Mouse (Mus musculus): Measurements from ENCODE around the gene Ggt6.

The Ggt6 gene

DNA sequence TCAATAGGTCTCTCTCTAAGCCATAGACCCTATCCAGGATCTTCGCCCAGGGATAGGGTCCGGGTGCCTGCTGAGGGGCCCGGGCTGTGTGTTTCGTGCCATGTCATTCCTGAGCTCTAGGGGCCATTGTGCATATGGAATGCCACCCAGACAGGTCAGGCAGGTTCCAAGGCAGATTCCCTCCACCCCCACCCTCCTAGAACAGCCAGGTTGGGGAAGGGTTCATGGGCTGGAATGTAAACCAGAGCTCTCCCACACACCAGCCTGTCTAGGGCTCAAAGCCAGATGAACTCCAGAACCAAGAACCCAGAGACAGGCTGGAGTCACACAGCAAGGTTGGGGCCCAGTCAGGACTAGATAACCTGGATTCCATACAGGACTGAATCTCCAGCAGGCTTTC lies 38.2 kb downstream of the Ggt6 start:
- DNase-seq (ENCODE audit: low read depth, low spot score), result no peak

DNA sequence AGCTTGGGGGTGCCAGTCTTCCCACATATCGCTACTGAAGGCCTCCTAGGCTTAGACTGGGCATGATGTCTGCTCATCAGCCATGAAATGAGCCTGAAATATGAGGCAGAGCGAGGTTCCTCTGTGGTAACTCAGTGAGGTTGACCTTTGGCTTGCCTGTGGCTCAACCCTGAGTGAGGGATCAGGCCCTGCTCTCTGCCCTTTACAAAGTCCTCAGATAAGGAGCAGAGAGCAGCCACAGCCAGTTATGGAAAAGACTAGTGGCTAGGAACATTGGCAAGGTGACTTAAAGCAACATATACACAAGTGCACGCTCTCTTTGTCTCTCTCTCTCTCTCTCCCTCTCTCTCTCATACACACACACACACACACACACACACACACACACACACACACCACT lies 39.6 kb downstream of the Ggt6 start:
- no peak for DNase-seq (ENCODE audit: low read depth, low spot score)

DNA sequence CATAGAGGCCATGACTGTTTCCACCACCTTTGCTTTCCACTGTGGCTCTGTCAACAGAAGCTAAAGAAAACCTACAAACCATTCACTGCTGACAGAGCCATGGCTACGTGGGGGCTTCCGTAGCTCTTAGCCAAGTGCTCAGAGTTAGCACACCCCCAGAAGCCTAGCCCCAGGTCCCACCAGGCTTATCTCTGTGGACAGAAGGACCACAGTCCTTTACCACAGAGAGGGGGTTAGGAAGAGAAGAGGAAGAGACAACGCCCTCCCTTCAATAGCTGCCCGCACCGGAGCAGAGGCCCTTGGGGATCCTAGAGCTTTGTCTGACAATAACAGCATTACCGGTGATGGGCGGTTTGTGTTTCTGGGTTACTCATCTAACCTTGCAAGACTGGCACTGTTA lies 40.1 kb downstream of the Ggt6 start:
- DNase-seq (ENCODE audit: low read depth, low spot score), result no peak

DNA sequence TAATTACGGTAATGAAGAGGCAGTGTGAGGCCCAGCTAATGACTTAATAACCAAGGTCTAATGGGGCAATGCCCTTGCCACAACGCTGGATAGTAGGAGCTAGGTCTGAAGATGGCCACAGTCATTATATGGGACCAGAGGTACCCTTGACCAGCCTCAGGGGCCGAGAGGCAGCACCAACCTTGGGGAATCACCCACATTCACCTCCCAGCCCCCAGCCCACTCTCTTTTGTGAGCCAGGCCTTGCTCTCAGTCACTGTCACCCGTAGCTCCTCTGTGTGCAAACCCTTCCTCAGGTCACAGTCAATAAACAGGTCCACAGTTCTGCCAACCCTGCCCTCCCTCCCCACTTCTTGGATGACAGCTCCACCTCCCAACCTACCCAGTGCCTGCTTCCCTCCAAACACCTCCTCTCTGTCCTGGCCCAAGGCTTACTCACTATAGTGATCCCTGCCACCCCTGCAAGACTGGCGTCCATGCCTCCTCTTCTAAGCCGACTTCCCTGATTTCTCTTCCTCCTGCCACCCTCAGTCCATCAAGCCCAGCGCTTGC lies 40.8 kb downstream of the Ggt6 start:
- no peak for DNase-seq (ENCODE audit: low read depth, low spot score)

DNA sequence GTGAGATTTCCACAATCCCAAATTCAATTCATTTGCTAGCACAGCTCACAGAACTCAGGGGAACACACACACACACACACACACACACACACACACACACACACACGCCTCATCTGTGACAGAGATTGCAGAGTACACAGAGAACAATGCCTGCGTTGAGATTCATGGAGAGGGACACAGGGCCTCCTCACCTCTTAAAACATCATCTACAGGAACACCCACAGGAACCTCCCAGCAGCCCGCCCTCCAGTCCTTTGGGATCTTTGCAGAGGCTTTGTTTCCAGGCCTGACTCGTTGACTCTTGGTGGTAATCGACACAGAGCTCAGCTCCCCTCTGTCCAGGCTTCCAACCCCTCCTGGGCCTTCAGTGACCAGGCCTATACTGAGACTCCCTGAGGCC lies 41.9 kb downstream of the Ggt6 start:
- DNase-seq (ENCODE audit: low read depth, low spot score), result no peak

DNA sequence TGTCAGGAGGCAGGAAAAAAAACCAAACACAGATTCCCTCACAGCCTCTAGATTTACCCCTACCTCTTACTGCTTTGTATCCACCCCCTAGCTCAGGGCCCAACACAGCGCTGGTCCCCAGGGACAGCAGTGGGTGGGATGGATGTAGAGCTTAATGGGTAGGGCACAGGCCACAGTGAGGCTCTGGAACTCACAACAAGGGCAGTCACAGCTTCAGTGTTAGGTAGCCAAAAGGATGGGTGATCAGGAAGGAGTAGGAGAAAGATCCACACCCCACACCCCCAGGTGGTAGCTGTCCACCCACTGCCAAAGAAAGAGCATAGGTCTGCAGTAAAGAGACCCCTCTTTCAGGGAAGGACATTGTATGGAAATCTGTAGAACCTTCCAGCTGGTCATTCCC lies 42.3 kb downstream of the Ggt6 start:
- DNase-seq (ENCODE audit: low read depth, low spot score), result no peak

DNA sequence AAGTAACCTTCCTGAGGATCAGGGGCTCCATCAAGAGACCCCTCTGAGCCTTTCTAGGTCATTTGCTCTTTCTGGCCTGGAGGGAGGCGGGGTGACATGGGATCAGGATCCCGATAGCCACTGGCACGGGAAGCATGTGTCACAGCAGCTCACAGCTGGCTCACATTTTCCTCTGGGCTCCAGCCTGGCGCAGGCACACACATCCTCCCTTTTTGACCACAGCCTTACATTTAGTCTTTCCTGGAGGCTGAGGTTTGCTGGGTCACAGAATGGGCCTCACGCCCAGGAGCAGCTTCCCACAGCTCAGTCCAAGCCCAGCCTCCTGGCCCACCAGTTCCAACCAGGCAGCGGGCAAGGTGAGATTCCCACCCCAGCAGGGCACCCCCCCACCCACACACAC lies 42.9 kb downstream of the Ggt6 start:
- no peak for DNase-seq (ENCODE audit: low read depth, low spot score)

DNA sequence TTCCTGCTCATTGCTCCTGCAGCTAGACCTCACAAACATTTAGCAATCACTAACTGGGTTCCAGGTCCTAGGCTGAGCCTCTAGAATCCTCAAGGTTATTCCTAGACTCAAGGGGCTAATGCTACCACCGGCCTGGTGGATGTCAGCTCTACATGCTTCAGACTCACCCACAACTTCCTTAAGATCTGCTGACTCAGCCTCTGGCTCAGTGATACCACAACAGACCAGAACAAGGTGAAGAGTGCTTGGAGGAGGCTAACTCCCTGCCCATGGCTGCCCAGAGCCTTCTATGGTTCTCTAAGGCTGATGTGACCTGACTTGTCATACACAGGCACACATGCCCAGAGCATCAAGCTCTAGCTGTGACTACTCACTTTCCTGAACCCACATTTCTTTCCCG lies 44.2 kb downstream of the Ggt6 start:
- DNase-seq (ENCODE audit: low read depth, low spot score), result no peak

DNA sequence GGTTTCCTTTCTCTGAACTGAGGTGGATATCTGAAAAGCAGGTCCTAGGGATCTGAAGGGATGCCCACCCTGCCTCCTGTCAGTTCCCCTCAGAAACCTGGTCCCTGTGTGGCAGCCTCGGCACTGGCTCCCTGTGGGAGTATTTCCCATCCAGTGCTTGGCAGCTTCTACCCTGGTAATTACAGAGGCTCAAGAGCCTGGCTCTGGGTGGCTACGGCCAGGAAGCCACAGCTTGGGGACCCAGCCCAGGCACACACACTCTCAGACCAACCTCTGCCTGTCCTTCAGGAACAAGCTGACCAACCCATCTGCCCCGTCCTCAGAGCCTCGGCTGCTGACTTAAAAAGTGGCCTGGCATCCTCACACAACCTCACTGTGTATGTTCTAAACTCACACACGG lies 46.0 kb downstream of the Ggt6 start:
- no peak for DNase-seq (ENCODE audit: low read depth, low spot score)

DNA sequence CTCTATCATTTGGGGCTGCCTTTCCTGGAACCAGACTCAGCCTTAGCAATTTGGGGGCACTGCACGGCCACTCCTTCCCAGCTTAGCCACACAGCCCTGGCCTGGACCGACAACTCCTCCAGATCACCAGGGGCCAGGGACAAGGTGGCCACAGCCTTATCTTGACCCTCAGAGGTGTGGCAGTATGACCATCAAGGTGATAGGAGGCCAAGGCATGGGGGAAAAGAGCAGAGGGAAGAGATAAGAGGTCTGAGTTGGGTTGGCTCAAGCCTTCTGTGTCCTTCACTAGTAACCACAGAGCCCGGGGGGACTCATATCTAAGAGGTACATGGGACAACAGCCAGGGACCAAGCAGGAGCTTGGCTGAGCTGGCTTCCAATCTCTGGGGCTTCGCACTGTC lies 46.6 kb downstream of the Ggt6 start:
- no peak for DNase-seq (ENCODE audit: low read depth, low spot score)

DNA sequence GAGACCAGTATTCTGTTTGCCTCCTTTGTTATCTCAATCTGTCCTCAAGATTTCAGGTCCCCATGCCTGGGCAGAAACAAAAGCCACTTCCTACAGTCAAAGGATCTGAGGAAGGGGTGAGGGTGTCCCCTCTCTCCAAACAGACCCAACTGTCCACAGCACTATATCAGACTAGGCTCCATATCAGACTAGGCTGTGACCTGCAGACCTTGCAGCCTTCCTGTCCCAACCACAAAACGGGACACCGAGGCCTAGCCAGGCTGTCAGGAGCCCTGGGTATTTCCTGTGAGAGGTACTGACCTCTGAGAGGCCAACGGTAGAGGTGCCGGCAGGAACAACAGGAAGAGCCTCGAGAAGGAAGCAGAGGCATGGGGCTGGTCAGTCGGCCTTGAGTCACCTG lies 49.2 kb downstream of the Ggt6 start:
- no peak for DNase-seq (ENCODE audit: low read depth, low spot score)

DNA sequence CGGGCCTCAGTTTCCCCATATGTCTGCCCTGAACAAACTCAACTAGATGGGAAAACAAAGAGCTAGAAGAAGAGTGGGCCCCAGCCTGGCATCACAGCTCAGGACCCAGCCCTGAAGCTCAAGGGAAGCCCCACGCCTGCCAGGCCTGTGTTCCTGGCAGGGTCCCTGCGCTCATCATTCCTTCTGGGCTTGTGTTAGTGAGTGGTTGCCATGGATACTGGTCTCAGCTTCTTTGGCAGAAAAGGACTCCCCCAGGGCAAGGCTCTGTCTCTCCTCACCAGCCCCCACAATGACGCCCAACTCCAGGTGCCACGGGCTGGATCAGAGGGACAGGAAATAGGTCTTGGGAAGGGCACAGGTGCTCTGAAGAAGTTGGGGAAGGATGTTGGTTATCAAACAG lies 49.8 kb downstream of the Ggt6 start:
- DNase-seq (ENCODE audit: low read depth, low spot score), result no peak

DNA sequence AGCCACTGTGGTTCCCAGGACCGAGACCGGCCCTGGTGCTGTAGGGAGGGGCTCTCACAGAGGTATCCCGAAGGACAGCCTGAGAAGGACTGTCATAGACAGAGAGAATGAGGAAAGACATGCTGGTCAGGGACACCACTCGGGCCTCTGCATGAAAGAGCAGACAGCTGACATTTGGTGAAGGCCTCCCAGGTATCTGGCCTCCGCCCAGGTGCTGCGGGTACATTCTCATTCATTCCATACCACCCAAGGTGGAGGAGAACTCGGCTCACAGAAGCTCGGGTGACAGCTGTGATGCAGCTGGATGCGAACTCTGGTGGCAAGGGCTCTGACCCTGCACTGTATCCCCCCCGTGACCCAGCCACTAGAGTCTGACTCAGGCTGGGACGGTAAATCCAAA lies 50.6 kb downstream of the Ggt6 start:
- DNase-seq (ENCODE audit: low read depth, low spot score), result no peak

DNA sequence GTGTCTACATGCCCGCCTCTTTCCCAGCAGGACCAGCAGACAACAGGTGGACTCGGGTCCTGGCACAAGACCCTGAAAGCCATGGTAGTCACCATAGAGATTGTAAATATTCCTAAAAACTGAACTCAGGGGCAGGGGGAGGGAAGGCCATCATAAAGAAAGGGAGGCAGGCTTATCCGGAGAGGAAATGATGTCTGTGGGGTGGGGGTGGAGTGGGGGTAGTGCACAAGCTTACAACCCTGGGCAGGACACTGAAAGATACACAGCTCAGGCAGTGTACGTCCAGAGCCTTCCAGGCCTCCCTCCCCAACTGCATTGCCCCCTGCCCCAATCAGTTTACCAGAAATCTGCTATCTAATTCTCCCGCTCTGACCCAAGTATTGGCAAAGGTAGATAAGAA lies 51.8 kb downstream of the Ggt6 start:
- no peak for DNase-seq (ENCODE audit: low read depth, low spot score)

DNA sequence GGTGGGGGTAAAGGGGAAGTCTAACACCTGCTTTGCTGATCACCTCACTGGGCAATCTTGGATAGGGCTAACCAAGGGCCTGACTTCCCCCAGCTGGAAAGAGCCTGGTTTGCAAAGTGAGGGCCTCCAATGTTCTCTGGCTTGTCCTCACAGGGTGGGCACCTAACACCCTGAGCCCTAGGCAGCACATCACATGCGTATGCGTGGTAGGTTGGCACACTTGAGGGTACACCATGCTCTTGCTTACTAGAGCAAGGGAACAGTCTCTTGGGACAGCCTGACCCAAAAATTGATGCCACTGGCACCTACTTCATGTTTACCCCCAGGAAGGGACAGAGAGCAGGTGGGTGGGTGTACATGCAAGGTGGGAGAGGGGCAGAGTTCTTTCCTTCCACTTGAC lies 52.4 kb downstream of the Ggt6 start:
- DNase-seq (ENCODE audit: low read depth, low spot score), result no peak
